In the genomic region with DNA sequence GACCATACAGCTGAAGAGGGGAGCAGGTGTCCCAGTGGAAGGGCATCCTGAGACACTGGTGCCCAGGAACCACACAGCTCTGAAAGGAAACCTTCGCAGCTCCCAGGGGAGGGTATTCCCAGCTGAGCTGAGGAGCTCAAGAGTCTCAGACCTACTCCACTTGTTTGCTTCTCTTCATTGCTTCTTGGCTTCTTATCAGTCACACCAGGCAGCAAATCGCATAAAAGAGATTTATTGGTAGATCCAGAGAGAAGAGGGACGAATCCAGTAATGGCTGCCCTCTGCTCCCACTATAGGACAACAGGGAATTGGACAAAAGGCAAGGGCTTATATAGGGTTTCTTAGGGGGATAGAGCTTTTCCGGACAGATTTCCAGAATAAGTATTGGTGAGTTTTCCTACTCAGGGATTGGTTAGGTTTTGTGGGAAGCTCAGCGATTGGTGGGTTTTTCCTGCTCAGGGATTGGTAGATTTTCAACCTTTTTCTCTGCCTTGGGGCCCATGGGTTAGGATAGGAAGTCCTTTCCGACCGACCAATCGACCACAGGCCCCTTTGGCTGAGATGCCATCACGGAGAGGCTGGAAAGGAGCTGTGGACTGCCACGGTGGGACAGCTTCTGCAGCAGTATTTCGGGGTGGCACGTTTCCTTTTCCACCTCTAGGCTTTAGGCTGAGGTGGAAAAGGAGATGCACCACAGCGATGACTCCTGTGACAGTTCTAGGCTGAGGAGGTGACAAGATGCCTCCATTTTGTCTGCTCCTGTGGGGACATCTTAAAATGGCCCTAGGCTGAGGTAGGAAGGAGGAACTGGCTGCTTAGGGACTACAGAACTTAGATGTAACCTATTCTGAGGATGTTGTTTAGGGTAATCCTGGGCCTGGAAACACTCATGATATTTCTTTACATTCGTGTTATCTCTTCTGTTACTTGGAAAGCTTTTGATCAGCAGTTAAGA, we compare ENCODE assay signal across 8 mouse cellular contexts. TPM values are rescaled to one million over a fixed set of nuclear protein-coding genes. Genes with fewer than 3 reads are reported as not detected.
A peak's percentile ranks its signal among the peaks of the same experiment; 100 is the strongest.
DNase-seq lines count a peak whose midpoint lies in the region; ATAC-seq and TF ChIP-seq lines count a peak whose summit lies in the region.

No protein-coding gene starts in this region.

- H3K27ac ChIP-seq in kidney, postnatal 0 days: peak overlapping the region; percentile 51; the same call in 1 of the 2 replicates
- H3K27ac ChIP-seq in cortical plate, adult 2 months (ENCODE audit: insufficient read depth, low read length): no peak overlapping the region
- H3K27ac ChIP-seq in intestine, embryonic 16.5 days (ENCODE audit: low read length): no peak overlapping the region
- no peak overlapping the region for H3K27ac ChIP-seq in neural tube, embryonic 15.5 days (replicated peaks)

- H3K27me3 ChIP-seq in kidney, postnatal 0 days (ENCODE audit: insufficient read depth, low read length): no peaks in the 10 kb centered on the region
- H3K27me3 ChIP-seq in intestine, embryonic 16.5 days (replicated peaks; ENCODE audit: control insufficient read depth, insufficient read depth, low read length): no peaks in the 10 kb centered on the region
- H3K27me3 ChIP-seq in neural tube, embryonic 15.5 days (replicated peaks): no peaks in the 10 kb centered on the region

- peak overlapping the region; percentile 91 for H3K4me2 ChIP-seq in kidney, postnatal 0 days (ENCODE audit: low read length)
- peak overlapping the region; percentile 84 for H3K4me2 ChIP-seq in intestine, embryonic 16.5 days (ENCODE audit: low read depth, low read length)
- peak overlapping the region; percentile 80 for H3K4me2 ChIP-seq in neural tube, embryonic 15.5 days

- 77% methylated on average over 14 of the region's 14 CpGs for WGBS in kidney, postnatal 0 days
- 75% methylated on average over 14 of the region's 14 CpGs for WGBS in intestine, embryonic 16.5 days
- 78% methylated on average over 14 of the region's 14 CpGs for WGBS in neural tube, embryonic 15.5 days

- peak overlapping the region; percentile 73 for H3K4me3 ChIP-seq in kidney, postnatal 0 days (replicated peaks; ENCODE audit: low read depth, low read length)
- peak overlapping the region; percentile 88; the same call in 1 of the 2 replicates for H3K4me3 ChIP-seq in cortical plate, adult 2 months (ENCODE audit: insufficient read depth, low read length)
- peak overlapping the region; percentile 32 for H3K4me3 ChIP-seq in intestine, embryonic 16.5 days (ENCODE audit: low read length)
- H3K4me3 ChIP-seq in neural tube, embryonic 15.5 days (replicated peaks): peak overlapping the region; percentile 90

- ATAC-seq in kidney, postnatal 0 days (replicated peaks; ENCODE audit: low FRiP score, low read depth): no peak
- no peak for ATAC-seq in intestine, embryonic 16.5 days
- no peak for ATAC-seq in neural tube, embryonic 15.5 days (ENCODE audit: low FRiP score)

- H3K36me3 ChIP-seq in kidney, postnatal 0 days (ENCODE audit: insufficient read depth, low read length): no peaks in the 10 kb centered on the region
- no peaks in the 10 kb centered on the region for H3K36me3 ChIP-seq in intestine, embryonic 16.5 days (ENCODE audit: control insufficient read depth, insufficient read depth, low read length)
- H3K36me3 ChIP-seq in neural tube, embryonic 15.5 days: no peaks in the 10 kb centered on the region

- peaks cover 11% of the 10 kb centered on the region for H3K4me1 ChIP-seq in kidney, postnatal 0 days (replicated peaks; ENCODE audit: insufficient read depth, low read length)
- H3K4me1 ChIP-seq in cortical plate, adult 2 months (ENCODE audit: control insufficient read depth, insufficient read depth, low read length): peaks cover 8% of the 10 kb centered on the region
- H3K4me1 ChIP-seq in intestine, embryonic 16.5 days (ENCODE audit: control insufficient read depth, insufficient read depth, low read length): peaks cover 18% of the 10 kb centered on the region
- H3K4me1 ChIP-seq in neural tube, embryonic 15.5 days: peaks cover 40% of the 10 kb centered on the region

- H3K9me3 ChIP-seq in kidney, postnatal 0 days (replicated peaks; ENCODE audit: low read length): no peaks in the 10 kb centered on the region
- H3K9me3 ChIP-seq in intestine, embryonic 16.5 days (ENCODE audit: control insufficient read depth, low read length): no peaks in the 10 kb centered on the region
- no peaks in the 10 kb centered on the region for H3K9me3 ChIP-seq in neural tube, embryonic 15.5 days (replicated peaks)

- no peak for TF ChIP-seq CTCF in kidney, postnatal 0 days (IDR thresholded peaks at IDR 0.05; ENCODE audit: low read depth)
- TF ChIP-seq CTCF in cortical plate, adult 2 months (IDR thresholded peaks at IDR 0.05; ENCODE audit: extremely low read depth, insufficient read depth, low read length): no peak

- DNase-seq in kidney, postnatal 0 days (ENCODE audit: low spot score): peak; percentile 50
- no peak for DNase-seq in kidney, adult 9 months
- DNase-seq in right cerebral cortex, postnatal 4 days: no peak
- no peak for DNase-seq in testis, postnatal 10 days (ENCODE audit: low spot score)
- DNase-seq in kidney, postnatal 10 days: no peak

- TF ChIP-seq POLR2A in cortical plate, adult 2 months (IDR thresholded peaks at IDR 0.05; ENCODE audit: extremely low read depth, insufficient read depth, low read length): no peak

- H3K9ac ChIP-seq in kidney, postnatal 0 days (ENCODE audit: low read depth, low read length): peak overlapping the region; percentile 56; the same call in 1 of the 2 replicates
- no peak overlapping the region for H3K9ac ChIP-seq in intestine, embryonic 16.5 days (ENCODE audit: low read depth, low read length)
- H3K9ac ChIP-seq in neural tube, embryonic 15.5 days (replicated peaks): peak overlapping the region; percentile 80

RNA-seq across cellular contexts. Expression of gene Rubcn, which starts 1.7 kb away (rescaled TPM):
- polyA plus RNA-seq in kidney, postnatal 0 days (2015; fragmentation: Nextera tagmentation; extraction: Ambion mirVana): 12.0 and 14.1 TPM in 2 replicates
- polyA plus RNA-seq in cortical plate, adult 2 months (2012; rRNA removed): 77.0 TPM in 2 replicates
- 15.3 and 16.0 TPM in 2 replicates for polyA plus RNA-seq in intestine, embryonic 16.5 days (2015; fragmentation: Nextera tagmentation; extraction: Ambion mirVana)
- 31.2 and 31.9 TPM in 2 replicates for polyA plus RNA-seq in neural tube, embryonic 15.5 days (2015; fragmentation: Nextera tagmentation; extraction: Ambion mirVana)

RNA-seq across cellular contexts. Expression of gene Fyttd1, which starts 1.9 kb away (rescaled TPM):
- polyA plus RNA-seq in kidney, postnatal 0 days (2015; fragmentation: Nextera tagmentation; extraction: Ambion mirVana): 113 and 115 TPM in 2 replicates
- 49.9 and 54.0 TPM in 2 replicates for polyA plus RNA-seq in cortical plate, adult 2 months (2012; rRNA removed)
- 61.9 and 72.3 TPM in 2 replicates for polyA plus RNA-seq in intestine, embryonic 16.5 days (2015; fragmentation: Nextera tagmentation; extraction: Ambion mirVana)
- 102 and 111 TPM in 2 replicates for polyA plus RNA-seq in neural tube, embryonic 15.5 days (2015; fragmentation: Nextera tagmentation; extraction: Ambion mirVana)

RNA-seq across cellular contexts. Expression of gene Lrch3, which starts 34.7 kb away (rescaled TPM):
- 14.1 and 15.6 TPM in 2 replicates for polyA plus RNA-seq in kidney, postnatal 0 days (2015; fragmentation: Nextera tagmentation; extraction: Ambion mirVana)
- 30.0 and 31.7 TPM in 2 replicates for polyA plus RNA-seq in cortical plate, adult 2 months (2012; rRNA removed)
- polyA plus RNA-seq in intestine, embryonic 16.5 days (2015; fragmentation: Nextera tagmentation; extraction: Ambion mirVana): 10.0 and 11.5 TPM in 2 replicates
- 31.8 and 36.2 TPM in 2 replicates for polyA plus RNA-seq in neural tube, embryonic 15.5 days (2015; fragmentation: Nextera tagmentation; extraction: Ambion mirVana)

Comparison
In these comparisons a context has a peak if more than half of its experiments do, and no peak if none do; other contexts are left out.
1. H3K4me3 ChIP-seq: peak in every context shown above with its lines; median percentile 90 in neural tube, embryonic 15.5 days; 88 in cortical plate, adult 2 months; 73 in kidney, postnatal 0 days; 32 in intestine, embryonic 16.5 days.